15 mouse cellular contexts compared by ENCODE assay signal in genomic region chr8:105354549-105354948, GRCm38 (mm10). TPM values are rescaled to one million over a fixed set of nuclear protein-coding genes. Genes with fewer than 3 reads are reported as not detected.
A peak's percentile ranks its signal among the peaks of the same experiment; 100 is the strongest.
DNase-seq lines count a peak whose midpoint lies in the region; ATAC-seq and TF ChIP-seq lines count a peak whose summit lies in the region.
"Had no signal": no experiment of that assay in that cellular context is flagged by ENCODE, and none has a peak within 500 bp of the region (broad histone marks: within the 10 kb centered on the region; RNA-seq: fewer than 3 reads in every experiment).

No protein-coding gene starts in this region.

- ATAC-seq in hindbrain, embryonic 13.5 days (ENCODE audit: low FRiP score): no peak
- peak; percentile 57 for ATAC-seq in intestine, postnatal 0 days
- ATAC-seq in forebrain, embryonic 13.5 days: no peak
- ATAC-seq: forebrain, embryonic 14.5 days; Patski had no signal

- peaks cover 46% of the 10 kb centered on the region for H3K27me3 ChIP-seq in hindbrain, embryonic 10.5 days (ENCODE audit: insufficient read depth, poor library complexity, severe bottlenecking)
- 0 out of 2 replicates have a peak, but pooled peaks cover 3% of the 10 kb centered on the region for H3K27me3 ChIP-seq in hindbrain, embryonic 13.5 days
- H3K27me3 ChIP-seq in embryonic facial prominence, embryonic 10.5 days (replicated peaks; ENCODE audit: low read depth, poor library complexity, severe bottlenecking): peaks cover 15% of the 10 kb centered on the region; the same call in 1 of the 2 replicates
- H3K27me3 ChIP-seq in intestine, postnatal 0 days (replicated peaks; ENCODE audit: control insufficient read depth, insufficient read depth, low read length): peaks cover 14% of the 10 kb centered on the region; the same call in 1 of the 2 replicates
- H3K27me3 ChIP-seq in forebrain, embryonic 13.5 days: no peaks in the 10 kb centered on the region
- H3K27me3 ChIP-seq: Patski had no signal

- H3K4me2 ChIP-seq in hindbrain, embryonic 13.5 days: no peak overlapping the region
- no peak overlapping the region for H3K4me2 ChIP-seq in intestine, postnatal 0 days (replicated peaks; ENCODE audit: low read depth)
- no peak overlapping the region for H3K4me2 ChIP-seq in forebrain, embryonic 13.5 days
- H3K4me2 ChIP-seq: embryonic facial prominence, embryonic 13.5 days; hindbrain, embryonic 14.5 days had no signal

- no peak overlapping the region for H3K4me3 ChIP-seq in hindbrain, embryonic 10.5 days
- H3K4me3 ChIP-seq in hindbrain, embryonic 13.5 days: no peak overlapping the region
- no peak overlapping the region for H3K4me3 ChIP-seq in bone marrow, adult 2 months (replicated peaks; ENCODE audit: control insufficient read depth, low read depth, low read length)
- peak overlapping the region; percentile 25; the same call in 1 of the 2 replicates for H3K4me3 ChIP-seq in embryonic facial prominence, embryonic 10.5 days
- H3K4me3 ChIP-seq in intestine, postnatal 0 days (ENCODE audit: low read depth, low read length): no peak overlapping the region
- H3K4me3 ChIP-seq in forebrain, embryonic 13.5 days: no peak overlapping the region
- H3K4me3 ChIP-seq: embryonic facial prominence, embryonic 13.5 days had no signal

- WGBS in hindbrain, embryonic 10.5 days: 81% methylated on average over 4 of the region's 4 CpGs
- WGBS in hindbrain, embryonic 13.5 days: 92% methylated on average over 4 of the region's 4 CpGs
- WGBS in bone marrow, adult 2 months: 90% methylated on average over 4 of the region's 4 CpGs
- WGBS in embryonic facial prominence, embryonic 10.5 days: 89% methylated on average over 4 of the region's 4 CpGs
- 61% methylated on average over 4 of the region's 4 CpGs for WGBS in intestine, postnatal 0 days
- 95% methylated on average over 4 of the region's 4 CpGs for WGBS in forebrain, embryonic 13.5 days

- no peak for DNase-seq in hindbrain, embryonic 10.5 days (ENCODE audit: low spot score)
- no peak for DNase-seq in embryonic facial prominence, embryonic 10.5 days (ENCODE audit: low spot score)
- DNase-seq in layer of hippocampus, adult 11-12 months (ENCODE audit: low spot score): no peak
- DNase-seq: adrenal gland, postnatal 25 days; gastrocnemius, postnatal 14 days; heart, postnatal 4 days had no signal

- peaks cover 48% of the 10 kb centered on the region for H3K4me1 ChIP-seq in hindbrain, embryonic 10.5 days (replicated peaks)
- peaks cover 25% of the 10 kb centered on the region for H3K4me1 ChIP-seq in hindbrain, embryonic 13.5 days (replicated peaks)
- peaks cover 5% of the 10 kb centered on the region; the same call in 1 of the 2 replicates for H3K4me1 ChIP-seq in bone marrow, adult 2 months (ENCODE audit: control insufficient read depth, insufficient read depth, low read length)
- H3K4me1 ChIP-seq in embryonic facial prominence, embryonic 10.5 days: peaks cover 50% of the 10 kb centered on the region
- H3K4me1 ChIP-seq in intestine, postnatal 0 days (replicated peaks; ENCODE audit: control insufficient read depth, insufficient read depth, low read length): 0 out of 2 replicates have a peak, but pooled peaks cover 2% of the 10 kb centered on the region
- H3K4me1 ChIP-seq in forebrain, embryonic 13.5 days: peaks cover 17% of the 10 kb centered on the region

- peaks cover 28% of the 10 kb centered on the region for H3K36me3 ChIP-seq in hindbrain, embryonic 10.5 days
- H3K36me3 ChIP-seq in hindbrain, embryonic 13.5 days: peaks cover 33% of the 10 kb centered on the region
- H3K36me3 ChIP-seq in embryonic facial prominence, embryonic 10.5 days (replicated peaks): peaks cover 50% of the 10 kb centered on the region
- no peaks in the 10 kb centered on the region for H3K36me3 ChIP-seq in intestine, postnatal 0 days (ENCODE audit: control insufficient read depth, insufficient read depth)
- H3K36me3 ChIP-seq in forebrain, embryonic 13.5 days (ENCODE audit: poor library complexity, severe bottlenecking): peaks cover 30% of the 10 kb centered on the region

- no peaks in the 10 kb centered on the region for H3K9me3 ChIP-seq in hindbrain, embryonic 10.5 days
- H3K9me3 ChIP-seq in hindbrain, embryonic 13.5 days: no peaks in the 10 kb centered on the region
- H3K9me3 ChIP-seq in embryonic facial prominence, embryonic 10.5 days: no peaks in the 10 kb centered on the region
- no peaks in the 10 kb centered on the region for H3K9me3 ChIP-seq in intestine, postnatal 0 days (ENCODE audit: control insufficient read depth)
- no peaks in the 10 kb centered on the region for H3K9me3 ChIP-seq in forebrain, embryonic 13.5 days (replicated peaks)
- H3K9me3 ChIP-seq: embryonic facial prominence, embryonic 13.5 days; heart, embryonic 10.5 days had no signal

- TF ChIP-seq CTCF in bone marrow, adult 2 months (IDR thresholded peaks at IDR 0.05; ENCODE audit: control insufficient read depth, insufficient read depth, low read length): no peak
- TF ChIP-seq CTCF in intestine, postnatal 0 days (IDR thresholded peaks at IDR 0.05; ENCODE audit: low read depth): no peak

- peak overlapping the region; percentile 54; the same call in 1 of the 2 replicates for H3K27ac ChIP-seq in hindbrain, embryonic 10.5 days
- no peak overlapping the region for H3K27ac ChIP-seq in hindbrain, embryonic 13.5 days
- 0 out of 2 replicates have a peak overlapping the region, but pooled peaks have one; percentile 19 for H3K27ac ChIP-seq in bone marrow, adult 2 months (ENCODE audit: control insufficient read depth, insufficient read depth, low read depth, low read length, poor library complexity)
- H3K27ac ChIP-seq in embryonic facial prominence, embryonic 10.5 days (replicated peaks): no peak overlapping the region
- H3K27ac ChIP-seq in intestine, postnatal 0 days (ENCODE audit: low read depth, low read length): no peak overlapping the region
- H3K27ac ChIP-seq in forebrain, embryonic 13.5 days: no peak overlapping the region
- H3K27ac ChIP-seq: embryonic facial prominence, embryonic 13.5 days; heart, embryonic 10.5 days; hindbrain, embryonic 14.5 days had no signal

- no peak for TF ChIP-seq POLR2A in bone marrow, adult 2 months (IDR thresholded peaks at IDR 0.05; ENCODE audit: borderline replicate concordance, control insufficient read depth, low read depth, low read length)

- no peak overlapping the region for H3K9ac ChIP-seq in hindbrain, embryonic 13.5 days
- no peak overlapping the region for H3K9ac ChIP-seq in intestine, postnatal 0 days (ENCODE audit: low read depth, low read length)
- no peak overlapping the region for H3K9ac ChIP-seq in forebrain, embryonic 13.5 days
- H3K9ac ChIP-seq: hindbrain, embryonic 14.5 days had no signal

RNA-seq across cellular contexts. Expression of gene Slc9a5, which starts 5.9 kb away (rescaled TPM):
- polyA plus RNA-seq in hindbrain, embryonic 10.5 days (2016; fragmentation: Nextera tagmentation; extraction: Ambion mirVana): 4.1 and 4.3 TPM in 2 replicates
- polyA plus RNA-seq in hindbrain, embryonic 13.5 days (2015; fragmentation: Nextera tagmentation; extraction: Ambion mirVana): 7.3 and 7.4 TPM in 2 replicates
- polyA plus RNA-seq in bone marrow, adult 2 months (2011; ENCODE audit: insufficient read depth, insufficient read length, low replicate concordance, missing spikeins): 3.7 and 7.8 TPM in 2 replicates
- 5.5 and 5.7 TPM in 2 replicates for polyA plus RNA-seq in embryonic facial prominence, embryonic 10.5 days (2016; fragmentation: Nextera tagmentation; extraction: Ambion mirVana)
- polyA plus RNA-seq in intestine, postnatal 0 days (2015; fragmentation: Nextera tagmentation; extraction: Ambion mirVana): 0.31 and 0.40 TPM in 2 replicates
- polyA plus RNA-seq in forebrain, embryonic 13.5 days (2015; fragmentation: Nextera tagmentation; extraction: Ambion mirVana): 4.6 and 5.0 TPM in 2 replicates

RNA-seq across cellular contexts. Expression of gene Fhod1, which starts 6.8 kb away (rescaled TPM):
- 2.4 and 2.8 TPM in 2 replicates for polyA plus RNA-seq in hindbrain, embryonic 10.5 days (2016; fragmentation: Nextera tagmentation; extraction: Ambion mirVana)
- polyA plus RNA-seq in hindbrain, embryonic 13.5 days (2015; fragmentation: Nextera tagmentation; extraction: Ambion mirVana): 0.74 and 0.76 TPM in 2 replicates
- 24.6 and 66.3 TPM in 2 replicates for polyA plus RNA-seq in bone marrow, adult 2 months (2011; ENCODE audit: insufficient read depth, insufficient read length, low replicate concordance, missing spikeins)
- polyA plus RNA-seq in embryonic facial prominence, embryonic 10.5 days (2016; fragmentation: Nextera tagmentation; extraction: Ambion mirVana): 2.9 and 3.3 TPM in 2 replicates
- polyA plus RNA-seq in intestine, postnatal 0 days (2015; fragmentation: Nextera tagmentation; extraction: Ambion mirVana): 1.3 and 1.6 TPM in 2 replicates
- polyA plus RNA-seq in forebrain, embryonic 13.5 days (2015; fragmentation: Nextera tagmentation; extraction: Ambion mirVana): 0.81 and 0.97 TPM in 2 replicates

RNA-seq across cellular contexts. Expression of gene Plekhg4, which starts 18.5 kb away (rescaled TPM):
- 0.52 and 0.75 TPM in 2 replicates for polyA plus RNA-seq in hindbrain, embryonic 10.5 days (2016; fragmentation: Nextera tagmentation; extraction: Ambion mirVana)
- 1.6 and 1.9 TPM in 2 replicates for polyA plus RNA-seq in hindbrain, embryonic 13.5 days (2015; fragmentation: Nextera tagmentation; extraction: Ambion mirVana)
- polyA plus RNA-seq in bone marrow, adult 2 months (2011; ENCODE audit: insufficient read depth, insufficient read length, low replicate concordance, missing spikeins): not detected in 2 replicates
- polyA plus RNA-seq in embryonic facial prominence, embryonic 10.5 days (2016; fragmentation: Nextera tagmentation; extraction: Ambion mirVana): 0.34 and 0.83 TPM in 2 replicates
- 0.13 and 0.20 TPM in 2 replicates for polyA plus RNA-seq in intestine, postnatal 0 days (2015; fragmentation: Nextera tagmentation; extraction: Ambion mirVana)
- polyA plus RNA-seq in forebrain, embryonic 13.5 days (2015; fragmentation: Nextera tagmentation; extraction: Ambion mirVana): 0.85 and 1.1 TPM in 2 replicates

RNA-seq across cellular contexts. Expression of gene Tmem208, which starts 28.4 kb away (rescaled TPM):
- 110 and 113 TPM in 2 replicates for polyA plus RNA-seq in hindbrain, embryonic 10.5 days (2016; fragmentation: Nextera tagmentation; extraction: Ambion mirVana)
- 133 and 136 TPM in 2 replicates for polyA plus RNA-seq in hindbrain, embryonic 13.5 days (2015; fragmentation: Nextera tagmentation; extraction: Ambion mirVana)
- 81.6 and 140 TPM in 2 replicates for polyA plus RNA-seq in bone marrow, adult 2 months (2011; ENCODE audit: insufficient read depth, insufficient read length, low replicate concordance, missing spikeins)
- 93.0 and 99.4 TPM in 2 replicates for polyA plus RNA-seq in embryonic facial prominence, embryonic 10.5 days (2016; fragmentation: Nextera tagmentation; extraction: Ambion mirVana)
- polyA plus RNA-seq in intestine, postnatal 0 days (2015; fragmentation: Nextera tagmentation; extraction: Ambion mirVana): 167 and 184 TPM in 2 replicates
- 107 and 109 TPM in 2 replicates for polyA plus RNA-seq in forebrain, embryonic 13.5 days (2015; fragmentation: Nextera tagmentation; extraction: Ambion mirVana)

RNA-seq across cellular contexts. Expression of gene Lrrc29, which starts 28.5 kb away (rescaled TPM):
- 1.2 and 1.3 TPM in 2 replicates for polyA plus RNA-seq in hindbrain, embryonic 10.5 days (2016; fragmentation: Nextera tagmentation; extraction: Ambion mirVana)
- 0.82 and 1.4 TPM in 2 replicates for polyA plus RNA-seq in hindbrain, embryonic 13.5 days (2015; fragmentation: Nextera tagmentation; extraction: Ambion mirVana)
- 7.8 and 19.9 TPM in 2 replicates for polyA plus RNA-seq in bone marrow, adult 2 months (2011; ENCODE audit: insufficient read depth, insufficient read length, low replicate concordance, missing spikeins)
- polyA plus RNA-seq in embryonic facial prominence, embryonic 10.5 days (2016; fragmentation: Nextera tagmentation; extraction: Ambion mirVana): 1.3 TPM in 2 replicates
- 3.8 and 3.9 TPM in 2 replicates for polyA plus RNA-seq in intestine, postnatal 0 days (2015; fragmentation: Nextera tagmentation; extraction: Ambion mirVana)
- polyA plus RNA-seq in forebrain, embryonic 13.5 days (2015; fragmentation: Nextera tagmentation; extraction: Ambion mirVana): 0.61 and 0.94 TPM in 2 replicates

Comparison
In these comparisons a context has a peak if more than half of its experiments do, and no peak if none do; other contexts are left out.
1. H3K27ac ChIP-seq: peak in hindbrain, embryonic 10.5 days (single experiment) and bone marrow, adult 2 months (single experiment); none in hindbrain, embryonic 13.5 days (single experiment), embryonic facial prominence, embryonic 10.5 days (single experiment), intestine, postnatal 0 days (single experiment) and forebrain, embryonic 13.5 days (single experiment).